Mouse (Mus musculus): Measurements from ENCODE around the gene Rbm46. TPM values are rescaled to one million over a fixed set of nuclear protein-coding genes. Genes with fewer than 3 reads are reported as not detected.

Rbm46 gene
- 1.1 TPM for polyA plus RNA-seq (2014; fragmentation: Illumina TruSeq; extraction: RNeasy Lipid Tissue Mini Kit (QIAGEN cat#74804); ENCODE audit: insufficient read depth, low read depth, low replicate concordance)

GRCm38 (mm10) chr3:82876372-82876739, at the start of gene Rbm46:
Gene Rbm46, minus strand, starts transcription at chr3:82876483.

GRCm38 (mm10) chr3:82903613-82904205, 27.4 kb upstream of the Rbm46 start, which contains the start of gene Lrat:
Gene Lrat, minus strand, starts transcription at chr3:82903973.

Other genes with a start within 250 kb of the Rbm46 start
- 8.7 TPM for gene Lrat, start 27.5 kb upstream of the Rbm46 start, polyA plus RNA-seq (2014; fragmentation: Illumina TruSeq; extraction: RNeasy Lipid Tissue Mini Kit (QIAGEN cat#74804); ENCODE audit: insufficient read depth, low read depth, low replicate concordance)
- gene Fgg, start 131.2 kb upstream of the Rbm46 start, polyA plus RNA-seq (2014; fragmentation: Illumina TruSeq; extraction: RNeasy Lipid Tissue Mini Kit (QIAGEN cat#74804); ENCODE audit: insufficient read depth, low read depth, low replicate concordance): 1.0 TPM
- 0.11 TPM for gene Fga, start 149.6 kb upstream of the Rbm46 start, polyA plus RNA-seq (2014; fragmentation: Illumina TruSeq; extraction: RNeasy Lipid Tissue Mini Kit (QIAGEN cat#74804); ENCODE audit: insufficient read depth, low read depth, low replicate concordance)
- not detected for gene Fgb, start 173.4 kb upstream of the Rbm46 start, polyA plus RNA-seq (2014; fragmentation: Illumina TruSeq; extraction: RNeasy Lipid Tissue Mini Kit (QIAGEN cat#74804); ENCODE audit: insufficient read depth, low read depth, low replicate concordance)
- 32.6 TPM for gene Plrg1, start 179.0 kb upstream of the Rbm46 start, polyA plus RNA-seq (2014; fragmentation: Illumina TruSeq; extraction: RNeasy Lipid Tissue Mini Kit (QIAGEN cat#74804); ENCODE audit: insufficient read depth, low read depth, low replicate concordance)

Data from lung, adult 10 weeks (tissue).